Mouse (Mus musculus): ENCODE results near the gene Synpo2l. TPM values are rescaled to one million over a fixed set of nuclear protein-coding genes. Genes with fewer than 3 reads are reported as not detected.
A peak's percentile ranks its signal among the peaks of the same experiment; 100 is the strongest.
"Not testable (repeated sequence)": the region's sequence is repeated elsewhere in the genome, so short reads cannot be mapped to it uniquely, and the experiment has no call there.

Gene Synpo2l
- 0.32 and 0.33 TPM in 2 replicates for polyA plus RNA-seq (2015; fragmentation: Nextera tagmentation; extraction: Ambion mirVana)

- no peaks in the 10 kb centered on the region for H3K9me3 ChIP-seq (replicated peaks; ENCODE audit: low read length)
- H3K27ac ChIP-seq = peak within 1 kb of the TSS; percentile 60; the same call in 1 of the 2 replicates
- ATAC-seq (replicated peaks; ENCODE audit: low FRiP score, low read depth) = no peak; the same call in 1 of the 2 replicates
- 75% methylated on average over 8 of the region's 8 CpGs for WGBS
- H3K27me3 ChIP-seq (ENCODE audit: insufficient read depth, low read length) = no peaks in the 10 kb centered on the region
- 0 out of 2 replicates have a peak, but pooled peaks cover 3% of the 10 kb centered on the region for H3K4me1 ChIP-seq (replicated peaks; ENCODE audit: insufficient read depth, low read length)
- no peak for DNase-seq (ENCODE audit: low spot score)
- H3K36me3 ChIP-seq (ENCODE audit: insufficient read depth, low read length) = no peaks in the 10 kb centered on the region
- H3K9ac ChIP-seq (ENCODE audit: low read depth, low read length) = no peak within 1 kb of the TSS
- TF ChIP-seq CTCF (IDR thresholded peaks at IDR 0.05; ENCODE audit: low read depth) = no peak
- H3K4me2 ChIP-seq (ENCODE audit: low read length) = no peak within 1 kb of the TSS
- H3K4me3 ChIP-seq (replicated peaks; ENCODE audit: low read depth, low read length) = no peak within 1 kb of the TSS
These were observed at the start of gene Synpo2l for GRCm38 (mm10) chr14:20668154-20668810. Gene Synpo2l (minus strand): TSS chr14:20668354.

- no peak overlapping the region for H3K9ac ChIP-seq (ENCODE audit: low read depth, low read length)
- DNase-seq (ENCODE audit: low spot score) (no peak), ATAC-seq (replicated peaks; ENCODE audit: low FRiP score, low read depth) (no peak)
- no peak overlapping the region for H3K4me2 ChIP-seq (ENCODE audit: low read length)
- no peaks in the 10 kb centered on the region for H3K27me3 ChIP-seq (ENCODE audit: insufficient read depth, low read length)
- 80% methylated on average over 11 of the region's 11 CpGs for WGBS
- H3K27ac ChIP-seq = no peak overlapping the region
- H3K36me3 ChIP-seq (ENCODE audit: insufficient read depth, low read length) = peaks cover 76% of the 10 kb centered on the region
- H3K4me3 ChIP-seq (replicated peaks; ENCODE audit: low read depth, low read length) = no peak overlapping the region
- peaks cover 6% of the 10 kb centered on the region for H3K4me1 ChIP-seq (replicated peaks; ENCODE audit: insufficient read depth, low read length)
- H3K9me3 ChIP-seq (replicated peaks; ENCODE audit: low read length) = no peaks in the 10 kb centered on the region
- no peak for TF ChIP-seq CTCF (IDR thresholded peaks at IDR 0.05; ENCODE audit: low read depth)
These were observed 45.7 kb upstream of the Synpo2l start for GRCm38 (mm10) chr14:20713832-20714231.

- no peak for ATAC-seq (replicated peaks; ENCODE audit: low FRiP score, low read depth)
- H3K9ac ChIP-seq (ENCODE audit: low read depth, low read length) = peak overlapping the region; percentile 97
- no peaks in the 10 kb centered on the region for H3K27me3 ChIP-seq (ENCODE audit: insufficient read depth, low read length)
- peaks cover 23% of the 10 kb centered on the region for H3K36me3 ChIP-seq (ENCODE audit: insufficient read depth, low read length)
- H3K4me2 ChIP-seq (ENCODE audit: low read length) = peak overlapping the region; percentile 89
- peak overlapping the region; percentile 98 for H3K4me3 ChIP-seq (replicated peaks; ENCODE audit: low read depth, low read length)
- no peaks in the 10 kb centered on the region for H3K9me3 ChIP-seq (replicated peaks; ENCODE audit: low read length)
- no peak for TF ChIP-seq CTCF (IDR thresholded peaks at IDR 0.05; ENCODE audit: low read depth)
- no peak for DNase-seq (ENCODE audit: low spot score)
- 1% methylated on average over 10 of the region's 10 CpGs for WGBS
- H3K4me1 ChIP-seq (replicated peaks; ENCODE audit: insufficient read depth, low read length) = peaks cover 10% of the 10 kb centered on the region
- no peak overlapping the region for H3K27ac ChIP-seq
These were observed 40.1 kb upstream of the Synpo2l start for GRCm38 (mm10) chr14:20708239-20708638.

GRCm38 (mm10) chr14:20707201-20708190 lies 39.3 kb upstream of the Synpo2l start, which contains the start of gene Zswim8:
Gene Zswim8 (plus strand): TSS chr14:20707552.
- Histone ChIP-seq H3K27ac (peak within 1 kb of the TSS; percentile 85), H3K36me3 (ENCODE audit: insufficient read depth, low read length) (peaks cover 16% of the 10 kb centered on the region), H3K4me1 (replicated peaks; ENCODE audit: insufficient read depth, low read length) (peaks cover 10% of the 10 kb centered on the region), H3K4me2 (ENCODE audit: low read length) (peak within 1 kb of the TSS; percentile 89), H3K9me3 (replicated peaks; ENCODE audit: low read length) (no peaks in the 10 kb centered on the region), H3K4me3 (replicated peaks; ENCODE audit: low read depth, low read length) (peak within 1 kb of the TSS; percentile 98), H3K27me3 (ENCODE audit: insufficient read depth, low read length) (no peaks in the 10 kb centered on the region), H3K9ac (ENCODE audit: low read depth, low read length) (peak within 1 kb of the TSS; percentile 97)
- under 1% methylated on average over 72 of the region's 80 CpGs for WGBS
- no peak for TF ChIP-seq CTCF (IDR thresholded peaks at IDR 0.05; ENCODE audit: low read depth)
- DNase-seq (ENCODE audit: low spot score) = peak; percentile 95
- peak; percentile 91 for ATAC-seq (replicated peaks; ENCODE audit: low FRiP score, low read depth)

- peak overlapping the region; percentile 90 for H3K27ac ChIP-seq
- peak overlapping the region; percentile 80 for H3K9ac ChIP-seq (ENCODE audit: low read depth, low read length)
- not testable (repeated sequence) for ATAC-seq (replicated peaks; ENCODE audit: low FRiP score, low read depth); H3K27me3 ChIP-seq (ENCODE audit: insufficient read depth, low read length); H3K9me3 ChIP-seq (replicated peaks; ENCODE audit: low read length); H3K36me3 ChIP-seq (ENCODE audit: insufficient read depth, low read length); DNase-seq (ENCODE audit: low spot score)
- H3K4me1 ChIP-seq (replicated peaks; ENCODE audit: insufficient read depth, low read length) = peaks cover 10% of the 10 kb centered on the region
- WGBS = 10% methylated on average over 8 of the region's 8 CpGs
- H3K4me3 ChIP-seq (replicated peaks; ENCODE audit: low read depth, low read length) = peak overlapping the region; percentile 80
- peak overlapping the region; percentile 69 for H3K4me2 ChIP-seq (ENCODE audit: low read length)
These were observed 35.3 kb upstream of the Synpo2l start for GRCm38 (mm10) chr14:20703461-20703860.

- under 1% methylated on average over 61 of the region's 61 CpGs for WGBS
- Histone ChIP-seq H3K27me3 (ENCODE audit: insufficient read depth, low read length) (no peaks in the 10 kb centered on the region), H3K4me1 (replicated peaks; ENCODE audit: insufficient read depth, low read length) (peaks cover 10% of the 10 kb centered on the region)
These were observed 34.7 kb upstream of the Synpo2l start, which contains the start of gene Chchd1 for GRCm38 (mm10) chr14:20702741-20703381. Gene Chchd1 (plus strand): TSS chr14:20703006.

More at GRCm38 (mm10) chr14:20702741-20703381, 34.7 kb upstream of the Synpo2l start, which contains the start of gene Chchd1:
- H3K36me3 ChIP-seq (ENCODE audit: insufficient read depth, low read length) = 0 out of 2 replicates have a peak, but pooled peaks cover 4% of the 10 kb centered on the region
- H3K27ac ChIP-seq = peak within 1 kb of the TSS; percentile 90
- ATAC-seq (replicated peaks; ENCODE audit: low FRiP score, low read depth) (peak; percentile 76), DNase-seq (ENCODE audit: low spot score) (peak; percentile 86)
- H3K4me2 ChIP-seq (ENCODE audit: low read length) = peak within 1 kb of the TSS; percentile 69
- no peak for TF ChIP-seq CTCF (IDR thresholded peaks at IDR 0.05; ENCODE audit: low read depth)
- H3K9me3 ChIP-seq (replicated peaks; ENCODE audit: low read length) = no peaks in the 10 kb centered on the region
- H3K4me3 ChIP-seq (replicated peaks; ENCODE audit: low read depth, low read length) = peak within 1 kb of the TSS; percentile 80
- H3K9ac ChIP-seq (ENCODE audit: low read depth, low read length) = peak within 1 kb of the TSS; percentile 80
